Comparison of ENCODE assay signal across 25 mouse cellular contexts in the genomic region with DNA sequence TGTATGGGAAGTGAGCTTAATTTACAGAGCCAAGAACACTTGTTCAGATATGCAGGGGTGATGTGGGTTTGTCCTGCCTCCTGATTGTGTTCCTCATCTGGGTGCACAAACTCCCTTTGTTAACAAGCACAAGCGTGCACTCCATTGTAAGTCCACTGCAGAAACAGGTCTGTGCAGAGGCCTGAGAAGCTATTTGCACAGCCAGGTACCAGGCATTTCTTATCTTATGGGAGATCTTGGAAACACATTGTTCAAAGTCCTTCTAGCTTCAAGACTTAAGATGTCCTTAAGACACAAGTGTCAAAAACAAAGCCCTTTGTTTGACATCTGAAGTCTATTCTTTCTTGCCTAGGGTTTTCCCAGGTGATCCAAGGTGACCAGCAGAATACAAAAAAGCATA. TPM values are rescaled to one million over a fixed set of nuclear protein-coding genes. Genes with fewer than 3 reads are reported as not detected.
"Had no signal": no experiment of that assay in that cellular context is flagged by ENCODE, and none has a peak within 500 bp of the region (broad histone marks: within the 10 kb centered on the region; RNA-seq: fewer than 3 reads in every experiment).

No protein-coding gene starts in this region.

- H3K4me2 ChIP-seq: intestine, embryonic 15.5 days; kidney, embryonic 15.5 days; liver, embryonic 13.5 days; lung, embryonic 14.5 days; midbrain, embryonic 12.5 days; midbrain, embryonic 15.5 days; neural tube, embryonic 12.5 days; neural tube, embryonic 15.5 days had no signal

- H3K27me3 ChIP-seq: intestine, embryonic 15.5 days; kidney, embryonic 15.5 days; liver, embryonic 13.5 days; midbrain, embryonic 12.5 days; midbrain, embryonic 15.5 days; neural tube, embryonic 12.5 days; neural tube, embryonic 15.5 days had no signal

- H3K4me3 ChIP-seq: intestine, embryonic 15.5 days; kidney, embryonic 15.5 days; left cerebral cortex, adult 2 months; liver, embryonic 13.5 days; midbrain, embryonic 12.5 days; midbrain, embryonic 15.5 days; neural tube, embryonic 12.5 days; neural tube, embryonic 15.5 days had no signal

- H3K27ac ChIP-seq: intestine, embryonic 15.5 days; kidney, embryonic 15.5 days; left cerebral cortex, adult 2 months; liver, embryonic 13.5 days; midbrain, embryonic 12.5 days; midbrain, embryonic 15.5 days; neural tube, embryonic 12.5 days; neural tube, embryonic 15.5 days had no signal

- DNase-seq: kidney, adult 11 months; kidney, adult 8-10 months; kidney, postnatal 10 days; kidney, postnatal 36 days; layer of hippocampus, postnatal 36 days; liver, embryonic 13.5 days; lung, embryonic 14.5 days; thymus, adult 2 months; thymus, postnatal 14 days; thymus, postnatal 4 days had no signal

- H3K9me3 ChIP-seq: intestine, embryonic 15.5 days; kidney, embryonic 15.5 days; liver, embryonic 13.5 days; midbrain, embryonic 12.5 days; midbrain, embryonic 15.5 days; neural tube, embryonic 12.5 days; neural tube, embryonic 15.5 days had no signal

- H3K4me1 ChIP-seq: intestine, embryonic 15.5 days had no signal

- H3K9ac ChIP-seq: intestine, embryonic 15.5 days; kidney, embryonic 15.5 days; liver, embryonic 13.5 days; lung, embryonic 14.5 days; midbrain, embryonic 12.5 days; midbrain, embryonic 15.5 days; neural tube, embryonic 12.5 days; neural tube, embryonic 15.5 days had no signal

- ATAC-seq: intestine, embryonic 15.5 days; midbrain, embryonic 15.5 days had no signal

- H3K36me3 ChIP-seq: intestine, embryonic 15.5 days; kidney, embryonic 15.5 days; liver, embryonic 13.5 days; midbrain, embryonic 12.5 days; midbrain, embryonic 15.5 days; neural tube, embryonic 12.5 days; neural tube, embryonic 15.5 days had no signal

RNA-seq across cellular contexts. Expression of gene 2010003K11Rik, which starts 6.4 kb away (rescaled TPM):
- total RNA-seq: layer of hippocampus, adult 8-10 months; layer of hippocampus, postnatal 10 days; layer of hippocampus, postnatal 36 days; left cerebral cortex, adult 2 months; left cerebral cortex, postnatal 10 days; left cerebral cortex, postnatal 36 days; megakaryocyte progenitor cell, adult 5-6 weeks had no signal
- polyA plus RNA-seq: kidney, embryonic 15.5 days; limb, embryonic 11.5 days; limb, embryonic 14.5 days; liver, embryonic 13.5 days; lung, embryonic 14.5 days; midbrain, embryonic 12.5 days; midbrain, embryonic 15.5 days; neural tube, embryonic 12.5 days; spleen, adult 2 months had no signal

RNA-seq across cellular contexts. Expression of gene Syt12, which starts 27.6 kb away (rescaled TPM):
- total RNA-seq: megakaryocyte progenitor cell, adult 5-6 weeks had no signal
